Mouse (Mus musculus) testis, postnatal 10 days (tissue): ENCODE measurements at regions not wholly inside any gene's neighbourhood (a gene's known extent, or its start where the extent isn't known, plus 50 kb on each side); places are given as distances from the start of the nearest gene placed in this dataset.
A peak's percentile ranks its signal among the peaks of the same experiment; 100 is the strongest.

Experiments used
- DNase-seq: peaks from one replicate; pipeline ENCODE4 v3.0.0; 2021; ENCODE audit warnings: low spot score

GRCm38 (mm10) chr3:106879994-106880393 lies 53.9 kb upstream of the Olfr266 start:
- no peak for DNase-seq

- no peak for DNase-seq
Observed at GRCm38 (mm10) chr3:106903198-106903597, 77.1 kb upstream of the Olfr266 start.

GRCm38 (mm10) chr3:106906668-106907067 lies 80.6 kb upstream of the Olfr266 start:
- DNase-seq = no peak

- no peak for DNase-seq
Observed at GRCm38 (mm10) chr3:106936067-106936466, 99.9 kb upstream of the Kcna3 start.

GRCm38 (mm10) chr3:106940095-106940494 lies 95.9 kb upstream of the Kcna3 start:
- DNase-seq = no peak

- DNase-seq = no peak
Observed at GRCm38 (mm10) chr3:106955555-106956446, 80.2 kb upstream of the Kcna3 start.

- DNase-seq = no peak
Observed at GRCm38 (mm10) chr3:106957162-106957895, 78.6 kb upstream of the Kcna3 start.

GRCm38 (mm10) chr3:106958194-106958593 lies 77.8 kb upstream of the Kcna3 start:
- no peak for DNase-seq

GRCm38 (mm10) chr3:106960596-106960995 lies 75.4 kb upstream of the Kcna3 start:
- no peak for DNase-seq

GRCm38 (mm10) chr3:106962466-106962865 lies 73.5 kb upstream of the Kcna3 start:
- DNase-seq = peak; percentile 47

GRCm38 (mm10) chr3:106966198-106966597 lies 69.8 kb upstream of the Kcna3 start:
- no peak for DNase-seq

GRCm38 (mm10) chr3:106967479-106967878 lies 68.5 kb upstream of the Kcna3 start:
- no peak for DNase-seq

- DNase-seq = no peak
Observed at GRCm38 (mm10) chr3:106974114-106974789, 61.7 kb upstream of the Kcna3 start.

GRCm38 (mm10) chr3:106978728-106979127 lies 57.2 kb upstream of the Kcna3 start:
- no peak for DNase-seq

GRCm38 (mm10) chr3:106980914-106981313 lies 55.1 kb upstream of the Kcna3 start:
- no peak for DNase-seq

GRCm38 (mm10) chr3:106981323-106981722 lies 54.6 kb upstream of the Kcna3 start:
- no peak for DNase-seq

- no peak for DNase-seq
Observed at GRCm38 (mm10) chr3:106984231-106984630, 51.7 kb upstream of the Kcna3 start.
